Mouse (Mus musculus) megakaryocyte, embryonic 14.5 days (primary cell): ENCODE measurements around the gene Meiob.

Source experiments
- FLI1 ChIP-seq: IDR thresholded peaks from 2 replicates; pipeline ENCODE4 v1.6.1; 2012; ENCODE audit warnings: low read length, inconsistent platforms, mixed read lengths
- GATA1 ChIP-seq: IDR thresholded peaks from 3 replicates; pipeline ENCODE4 v1.6.1; 2012; ENCODE audit warnings: mixed read lengths, low read length, inconsistent platforms, borderline replicate concordance

GRCm38 (mm10) chr17:24878117-24878397 is 74.0 kb downstream of the Meiob start:
- TF ChIP-seq GATA1 (no peak), FLI1 (no peak)
